ENCODE assay signal across 9 mouse cellular contexts in genomic region chr14:9393271-9393771, GRCm38 (mm10).
DNase-seq lines count a peak whose midpoint lies in the region; ATAC-seq and TF ChIP-seq lines count a peak whose summit lies in the region.
"Had no signal": no experiment of that assay in that cellular context is flagged by ENCODE, and none has a peak within 500 bp of the region (broad histone marks: within the 10 kb centered on the region; RNA-seq: fewer than 3 reads in every experiment).

No protein-coding gene starts in this region.

- H3K27ac ChIP-seq in cerebellum, adult 2 months (ENCODE audit: insufficient read depth, low read length): no peak overlapping the region
- H3K27ac ChIP-seq in hindbrain, embryonic 10.5 days: peak overlapping the region; percentile 25; the same call in 1 of the 2 replicates

- no peaks in the 10 kb centered on the region for H3K27me3 ChIP-seq in cerebellum, adult 2 months (ENCODE audit: control insufficient read depth, insufficient read depth, low read length)
- no peaks in the 10 kb centered on the region for H3K27me3 ChIP-seq in hindbrain, embryonic 10.5 days (ENCODE audit: insufficient read depth, poor library complexity, severe bottlenecking)
- H3K27me3 ChIP-seq: megakaryocyte, embryonic 14.5 days had no signal

- H3K36me3 ChIP-seq in hindbrain, embryonic 10.5 days: no peaks in the 10 kb centered on the region

- H3K4me1 ChIP-seq in cerebellum, adult 2 months (ENCODE audit: control insufficient read depth, insufficient read depth, low read length): no peaks in the 10 kb centered on the region
- H3K4me1 ChIP-seq in hindbrain, embryonic 10.5 days (replicated peaks): no peaks in the 10 kb centered on the region

- peak; percentile 90 for DNase-seq in NIH3T3 (ENCODE audit: low read depth)
- DNase-seq in cerebellum, adult 2 months: peak; percentile 37 to 54
- peak; percentile 57 to 78 for DNase-seq in frontal cortex, postnatal 10 days (ENCODE audit: low spot score in 2 of 2)
- DNase-seq in hindbrain, embryonic 10.5 days (ENCODE audit: low spot score): peak; percentile 68
- peak; percentile 57 for DNase-seq in layer of hippocampus, adult 9-10 months (ENCODE audit: low spot score)
- peak; percentile 49 for DNase-seq in lung, postnatal 36 days
- DNase-seq in right cerebral cortex, postnatal 36 days (ENCODE audit: low spot score in 2 of 2): peak; percentile 44 to 57

- TF ChIP-seq CTCF in cerebellum, adult 2 months (IDR thresholded peaks at IDR 0.05; ENCODE audit: borderline replicate concordance, insufficient read depth, low read depth, low read length): peak; percentile 77

- ATAC-seq in megakaryocyte-erythroid progenitor cell, adult 5-6 weeks (replicated peaks; ENCODE audit: low FRiP score, low TSS enrichment, poor library complexity, severe bottlenecking): no peak

- H3K9me3 ChIP-seq in hindbrain, embryonic 10.5 days: no peaks in the 10 kb centered on the region
- H3K9me3 ChIP-seq: megakaryocyte, embryonic 14.5 days had no signal

- no peak overlapping the region for H3K4me3 ChIP-seq in cerebellum, adult 2 months (replicated peaks; ENCODE audit: insufficient read depth, low read depth, low read length)
- H3K4me3 ChIP-seq in hindbrain, embryonic 10.5 days: no peak overlapping the region
- H3K4me3 ChIP-seq: megakaryocyte, embryonic 14.5 days had no signal

- WGBS in cerebellum, adult 2 months: 15% methylated on average over 4 of the region's 4 CpGs
- 19% methylated on average over 4 of the region's 4 CpGs for WGBS in hindbrain, embryonic 10.5 days

- TF ChIP-seq POLR2A in cerebellum, adult 2 months (IDR thresholded peaks at IDR 0.05; ENCODE audit: borderline replicate concordance, insufficient read depth, low read length): no peak
